Mouse (Mus musculus) heart, embryonic 15.5 days (tissue): ENCODE data around the gene Doxl2. TPM values are rescaled to one million over a fixed set of nuclear protein-coding genes. Genes with fewer than 3 reads are reported as not detected.

ENCODE experiments used
- ATAC-seq: fragments of 200-750 bp; cut with Nextera tagmentation; replicated peaks from 2 replicates; pipeline ENCODE4 v1.8.0; 2017; ENCODE audit warnings: low read depth, moderate TSS enrichment; ENCODE audit not compliant: insufficient number of reproducible peaks, insufficient read depth, low FRiP score
- H3K27ac ChIP-seq: fragments of 300-500 bp; sonication (generic); 2 replicates; pipeline ENCODE4 v1.5.1; 2015; ENCODE audit warnings: mild to moderate bottlenecking, inconsistent platforms
- H3K27me3 ChIP-seq: fragments of 300-500 bp; sonication (generic); 2 replicates; pipeline ENCODE4 v1.6.1; 2015; ENCODE audit warnings: inconsistent platforms
- H3K36me3 ChIP-seq: fragments of 300-500 bp; sonication (generic); 2 replicates; pipeline ENCODE4 v1.6.1; 2015; ENCODE audit warnings: mild to moderate bottlenecking, inconsistent platforms
- H3K4me1 ChIP-seq: fragments of 300-500 bp; sonication (generic); replicated peaks from 2 replicates; pipeline ENCODE4 v1.6.1; 2015; ENCODE audit warnings: inconsistent platforms
- H3K4me2 ChIP-seq: fragments of 300-500 bp; sonication (generic); 2 replicates; pipeline ENCODE4 v1.6.1; 2015; ENCODE audit warnings: inconsistent platforms, mild to moderate bottlenecking, moderate library complexity
- H3K4me3 ChIP-seq: fragments of 300-500 bp; sonication (generic); 2 replicates; pipeline ENCODE4 v1.5.1; 2015; ENCODE audit warnings: mild to moderate bottlenecking, inconsistent platforms
- H3K9ac ChIP-seq: fragments of 300-500 bp; sonication (generic); 2 replicates; pipeline ENCODE4 v1.6.1; 2015; ENCODE audit warnings: mild to moderate bottlenecking, inconsistent platforms
- H3K9me3 ChIP-seq: fragments of 300-500 bp; sonication (generic); replicated peaks from 2 replicates; pipeline ENCODE4 v1.6.1; 2016; ENCODE audit warnings: inconsistent platforms
- WGBS: fragments of 180-500 bp; shearing (Covaris S2); methylation state at CpG from one replicate; pipeline ENCODE4 v1.1.7; 2015; ENCODE audit warnings: mixed read lengths; 5-methylcytosine and 5-hydroxymethylcytosine counted together
- polyA plus RNA-seq: library from polyadenylated mRNA; unstranded; fragments of >200 nt; fragmentation: Nextera tagmentation; extraction: Ambion mirVana; gene quantifications from 2 replicates; pipeline ENCODE4 v1.2.1, GENCODE M21; 2015

Doxl2 gene
- polyA plus RNA-seq, 1 experiment from 2014 or later = not detected

DNA sequence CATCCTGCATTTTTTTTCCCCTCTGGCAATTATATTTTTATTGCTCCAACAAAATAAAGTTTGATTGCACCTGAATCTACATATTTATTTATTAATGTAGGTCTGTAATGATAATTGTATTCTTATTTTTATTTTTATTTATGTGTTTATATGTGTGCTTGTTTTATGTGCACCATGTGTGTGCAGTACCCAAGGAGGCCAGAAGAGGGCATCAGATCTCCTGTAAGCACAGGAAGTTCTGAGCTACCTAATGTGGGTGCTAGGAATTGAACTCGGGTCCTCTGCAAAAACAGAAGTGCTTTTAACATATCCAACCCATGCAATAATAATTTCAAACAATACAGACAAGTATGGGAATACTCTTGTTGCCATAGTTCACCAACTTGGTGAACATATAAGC is 34.9 kb downstream of the Doxl2 start:
- no peak overlapping the region for H3K9ac ChIP-seq
- H3K4me3 ChIP-seq = no peak overlapping the region
- no peaks in the 10 kb centered on the region for H3K27me3 ChIP-seq
- H3K36me3 ChIP-seq = no peaks in the 10 kb centered on the region
- no peak overlapping the region for H3K4me2 ChIP-seq
- peaks cover 10% of the 10 kb centered on the region for H3K4me1 ChIP-seq
- H3K9me3 ChIP-seq = no peaks in the 10 kb centered on the region; the same call in 1 of the 2 replicates
- 91% methylated on average over 1 of the region's 1 CpGs for WGBS
- no peak overlapping the region for H3K27ac ChIP-seq
- ATAC-seq = no peak

DNA sequence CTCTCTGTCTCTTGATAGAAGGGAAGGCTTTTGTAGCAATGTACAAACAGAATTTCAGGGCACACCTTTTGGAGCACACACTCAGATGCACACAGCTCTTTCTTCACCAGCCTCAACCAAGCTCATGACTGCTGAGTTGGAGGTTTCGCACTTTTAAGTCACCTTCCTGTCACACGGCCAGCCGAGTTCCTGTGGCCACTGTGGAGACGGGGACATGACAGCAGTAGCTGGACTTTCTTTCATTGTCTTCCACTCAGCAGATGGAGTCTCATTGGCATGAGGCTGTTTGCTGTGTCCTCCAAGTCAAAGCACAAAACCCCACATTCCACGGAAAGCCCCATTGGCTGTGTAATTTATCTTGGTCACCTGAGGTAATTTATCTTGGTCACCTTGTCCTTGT is 36.4 kb downstream of the Doxl2 start:
- WGBS = 67% methylated on average over 5 of the region's 5 CpGs
- H3K4me1 ChIP-seq = peaks cover 10% of the 10 kb centered on the region
- no peaks in the 10 kb centered on the region for H3K27me3 ChIP-seq
- no peaks in the 10 kb centered on the region for H3K36me3 ChIP-seq
- H3K9me3 ChIP-seq = no peaks in the 10 kb centered on the region; the same call in 1 of the 2 replicates
- H3K27ac ChIP-seq = no peak overlapping the region
- H3K9ac ChIP-seq = no peak overlapping the region
- H3K4me2 ChIP-seq = no peak overlapping the region
- no peak for ATAC-seq
- no peak overlapping the region for H3K4me3 ChIP-seq

DNA sequence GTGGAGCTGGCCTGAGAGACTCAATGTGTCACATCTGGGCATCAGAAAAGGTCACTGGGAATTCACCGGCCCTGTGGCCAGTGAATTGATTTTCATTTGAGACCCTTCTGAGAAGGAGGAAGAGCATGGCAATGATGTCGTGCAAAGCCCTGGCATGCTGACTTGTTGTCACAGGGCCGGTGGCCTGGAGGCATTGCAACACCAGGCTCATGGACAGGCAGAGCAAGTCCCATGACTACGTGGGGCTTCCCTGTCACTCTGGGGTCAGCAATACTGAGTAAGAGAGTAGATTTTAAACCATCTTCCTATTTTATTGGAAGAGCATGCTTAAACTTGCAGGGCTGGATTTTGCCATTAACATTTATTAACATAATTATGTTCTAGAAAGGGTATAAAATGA is 38.3 kb downstream of the Doxl2 start:
- H3K4me3 ChIP-seq = no peak overlapping the region
- no peak for ATAC-seq
- no peaks in the 10 kb centered on the region for H3K36me3 ChIP-seq
- H3K4me2 ChIP-seq = no peak overlapping the region
- peaks cover 10% of the 10 kb centered on the region for H3K4me1 ChIP-seq
- no peaks in the 10 kb centered on the region; the same call in 1 of the 2 replicates for H3K9me3 ChIP-seq
- H3K9ac ChIP-seq = no peak overlapping the region
- 67% methylated on average over 4 of the region's 4 CpGs for WGBS
- H3K27ac ChIP-seq = no peak overlapping the region
- H3K27me3 ChIP-seq = no peaks in the 10 kb centered on the region

DNA sequence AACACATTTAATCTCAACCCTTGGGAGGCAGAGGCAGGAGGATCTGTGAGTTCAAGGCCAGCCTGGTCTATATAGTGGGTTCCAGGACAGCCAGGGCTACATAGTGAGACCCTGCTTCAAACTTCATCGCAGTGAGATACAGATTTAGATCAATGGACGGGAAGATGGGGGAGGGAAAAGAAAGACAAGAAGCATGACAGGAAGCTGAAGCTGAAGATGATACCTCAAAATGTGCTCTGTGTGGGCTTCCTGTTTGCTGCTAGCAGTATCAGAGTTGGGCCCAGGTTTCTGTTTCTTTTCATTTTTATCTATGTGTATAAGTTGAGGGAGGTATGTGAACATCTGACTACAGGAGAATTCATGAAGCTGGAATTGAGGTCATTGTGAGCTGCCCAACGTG is 38.7 kb downstream of the Doxl2 start:
- 75% methylated on average over 3 of the region's 3 CpGs for WGBS
- Histone ChIP-seq H3K27me3 (no peaks in the 10 kb centered on the region), H3K27ac (no peak overlapping the region), H3K36me3 (no peaks in the 10 kb centered on the region), H3K4me2 (no peak overlapping the region), H3K4me1 (peaks cover 6% of the 10 kb centered on the region), H3K9ac (no peak overlapping the region), H3K4me3 (no peak overlapping the region), H3K9me3 (no peaks in the 10 kb centered on the region; the same call in 1 of the 2 replicates)
- ATAC-seq = no peak

DNA sequence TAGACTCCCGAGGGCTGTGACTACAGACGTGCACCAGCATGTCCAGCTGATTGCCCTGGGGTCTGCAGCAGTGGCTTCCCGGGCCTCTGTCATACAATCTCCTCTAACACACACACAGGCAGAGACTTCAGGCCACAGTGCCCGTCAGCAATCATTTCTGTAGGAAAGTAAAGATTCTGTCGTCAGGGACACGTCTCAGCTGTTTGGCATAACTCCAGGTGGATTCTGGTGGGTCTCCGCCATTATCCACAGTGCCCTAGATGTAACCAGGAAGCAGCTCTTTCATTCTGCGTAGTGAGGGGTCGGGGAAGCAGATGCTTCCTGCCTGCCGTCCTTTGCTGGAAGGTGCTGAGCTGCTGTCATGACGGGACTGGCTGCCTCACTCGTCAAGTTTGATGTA is 42.4 kb downstream of the Doxl2 start:
- Histone ChIP-seq H3K4me3 (no peak overlapping the region), H3K4me1 (peaks cover 4% of the 10 kb centered on the region; the same call in 1 of the 2 replicates), H3K9ac (no peak overlapping the region), H3K27ac (no peak overlapping the region), H3K36me3 (no peaks in the 10 kb centered on the region), H3K9me3 (no peaks in the 10 kb centered on the region), H3K4me2 (no peak overlapping the region), H3K27me3 (no peaks in the 10 kb centered on the region)
- no peak for ATAC-seq
- WGBS = 43% methylated on average over 12 of the region's 12 CpGs

DNA sequence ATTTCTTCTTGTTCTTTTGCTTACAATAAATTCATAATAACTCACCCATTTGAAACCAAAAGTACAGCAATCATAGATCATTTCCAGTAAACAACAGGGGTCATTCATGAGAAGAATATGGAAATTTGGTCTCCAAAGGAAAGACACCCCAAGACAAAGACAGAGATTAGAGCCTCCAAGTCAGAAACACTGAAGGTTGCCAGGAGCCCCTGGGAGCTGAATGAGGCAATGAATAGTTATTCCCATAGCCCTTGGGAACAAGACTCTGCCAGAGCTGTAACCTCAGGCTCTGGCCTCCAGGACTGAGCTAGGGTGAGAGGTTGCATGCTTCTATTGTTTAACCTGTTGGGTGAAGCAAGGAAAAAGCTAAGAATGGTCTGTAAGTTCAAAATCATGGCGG is 44.6 kb downstream of the Doxl2 start:
- Histone ChIP-seq H3K27me3 (no peaks in the 10 kb centered on the region), H3K9me3 (no peaks in the 10 kb centered on the region), H3K9ac (no peak overlapping the region), H3K4me1 (peaks cover 4% of the 10 kb centered on the region; the same call in 1 of the 2 replicates), H3K27ac (no peak overlapping the region), H3K4me3 (no peak overlapping the region), H3K4me2 (no peak overlapping the region), H3K36me3 (no peaks in the 10 kb centered on the region)
- 94% methylated on average over 1 of the region's 1 CpGs for WGBS
- no peak for ATAC-seq

- Histone ChIP-seq H3K9me3 (no peaks in the 10 kb centered on the region), H3K9ac (no peak overlapping the region), H3K4me3 (no peak overlapping the region), H3K27me3 (no peaks in the 10 kb centered on the region), H3K36me3 (no peaks in the 10 kb centered on the region), H3K4me2 (no peak overlapping the region), H3K4me1 (peaks cover 4% of the 10 kb centered on the region; the same call in 1 of the 2 replicates), H3K27ac (no peak overlapping the region)
- WGBS = 72% methylated on average over 14 of the region's 14 CpGs
- ATAC-seq = no peak
These were observed 46.6 kb downstream of the Doxl2 start for GRCm38 (mm10) chr6:49021141-49022012.

GRCm38 (mm10) chr6:49022384-49022783 is 47.6 kb downstream of the Doxl2 start:
- H3K27me3 ChIP-seq = no peaks in the 10 kb centered on the region
- WGBS = 80% methylated on average over 2 of the region's 2 CpGs
- H3K36me3 ChIP-seq = no peaks in the 10 kb centered on the region
- H3K4me1 ChIP-seq = peaks cover 4% of the 10 kb centered on the region; the same call in 1 of the 2 replicates
- H3K9ac ChIP-seq = no peak overlapping the region
- H3K4me3 ChIP-seq = no peak overlapping the region
- no peak overlapping the region for H3K27ac ChIP-seq
- H3K9me3 ChIP-seq = no peaks in the 10 kb centered on the region
- H3K4me2 ChIP-seq = no peak overlapping the region
- ATAC-seq = no peak

DNA sequence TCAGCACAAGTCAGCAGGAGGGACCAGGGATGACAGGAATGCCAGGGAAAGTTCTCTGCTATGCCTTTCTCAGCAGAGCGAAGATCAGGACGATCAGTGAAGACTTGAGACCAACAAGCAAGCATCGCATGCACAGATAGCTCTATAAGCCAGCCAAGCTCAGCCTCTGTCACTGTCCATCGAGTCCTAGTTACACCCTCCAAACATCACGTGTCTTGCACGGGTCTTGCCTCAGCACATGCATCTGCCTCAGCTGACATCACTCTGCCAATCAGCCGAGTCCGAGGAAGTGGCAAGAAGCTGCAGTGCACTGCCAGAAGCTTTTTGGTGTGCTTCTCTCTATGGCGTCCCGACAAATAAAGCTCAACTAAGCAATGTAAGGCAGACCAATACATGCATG is 48.6 kb downstream of the Doxl2 start:
- Histone ChIP-seq H3K4me1 (peaks cover 4% of the 10 kb centered on the region; the same call in 1 of the 2 replicates), H3K27ac (no peak overlapping the region), H3K4me2 (no peak overlapping the region), H3K36me3 (no peaks in the 10 kb centered on the region), H3K9ac (no peak overlapping the region), H3K27me3 (no peaks in the 10 kb centered on the region), H3K4me3 (no peak overlapping the region), H3K9me3 (no peaks in the 10 kb centered on the region)
- 73% methylated on average over 10 of the region's 10 CpGs for WGBS
- no peak for ATAC-seq

DNA sequence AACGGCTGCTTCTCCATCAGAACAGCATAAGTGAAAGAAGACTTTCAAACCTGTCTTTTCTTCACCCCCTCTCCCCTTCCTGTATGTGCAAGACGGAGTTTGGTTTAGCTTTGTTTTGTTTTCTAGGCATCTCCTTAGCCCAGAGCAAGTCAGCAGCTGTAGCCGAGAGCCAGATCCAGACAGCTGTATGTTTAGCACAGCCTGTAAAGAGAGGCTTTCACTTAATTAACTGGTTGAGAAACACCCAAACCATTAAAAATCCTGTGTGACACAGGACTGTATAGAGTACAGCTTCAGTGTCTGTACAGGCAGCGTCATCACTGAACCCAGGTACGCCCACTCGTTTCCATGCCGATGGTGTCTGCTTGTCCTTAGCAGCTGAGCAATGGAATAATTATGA is 50.5 kb downstream of the Doxl2 start:
- peaks cover 4% of the 10 kb centered on the region; the same call in 1 of the 2 replicates for H3K4me1 ChIP-seq
- WGBS = 80% methylated on average over 7 of the region's 7 CpGs
- ATAC-seq = no peak
- H3K4me2 ChIP-seq = no peak overlapping the region
- no peaks in the 10 kb centered on the region for H3K27me3 ChIP-seq
- no peak overlapping the region for H3K4me3 ChIP-seq
- no peak overlapping the region for H3K9ac ChIP-seq
- no peaks in the 10 kb centered on the region for H3K9me3 ChIP-seq
- no peak overlapping the region for H3K27ac ChIP-seq
- no peaks in the 10 kb centered on the region for H3K36me3 ChIP-seq

GRCm38 (mm10) chr6:49026496-49026895 is 51.7 kb downstream of the Doxl2 start:
- no peak for ATAC-seq
- H3K9ac ChIP-seq = no peak overlapping the region
- WGBS = 75% methylated on average over 5 of the region's 5 CpGs
- H3K27me3 ChIP-seq = no peaks in the 10 kb centered on the region
- H3K4me3 ChIP-seq = no peak overlapping the region
- H3K4me2 ChIP-seq = no peak overlapping the region
- H3K36me3 ChIP-seq = no peaks in the 10 kb centered on the region
- no peaks in the 10 kb centered on the region for H3K9me3 ChIP-seq
- H3K4me1 ChIP-seq = no peaks in the 10 kb centered on the region
- H3K27ac ChIP-seq = no peak overlapping the region

- no peaks in the 10 kb centered on the region for H3K9me3 ChIP-seq
- 75% methylated on average over 6 of the region's 6 CpGs for WGBS
- no peaks in the 10 kb centered on the region for H3K27me3 ChIP-seq
- H3K9ac ChIP-seq = no peak overlapping the region
- no peak overlapping the region for H3K27ac ChIP-seq
- no peak overlapping the region for H3K4me3 ChIP-seq
- no peak for ATAC-seq
- H3K36me3 ChIP-seq = no peaks in the 10 kb centered on the region
- no peak overlapping the region for H3K4me2 ChIP-seq
- no peaks in the 10 kb centered on the region for H3K4me1 ChIP-seq
These were observed 53.3 kb downstream of the Doxl2 start for GRCm38 (mm10) chr6:49028019-49028418.
